Mouse (Mus musculus) thymus, postnatal 10 days (tissue): ENCODE data around the gene Rbm20.
A peak's percentile ranks its signal among the peaks of the same experiment; 100 is the strongest.

ENCODE experiments used
- DNase-seq, 2 experiments: peaks; one replicate each; pipeline ENCODE4 v3.0.0; 2021; ENCODE audit warnings: low spot score in 2 of 2

Rbm20 gene

DNA sequence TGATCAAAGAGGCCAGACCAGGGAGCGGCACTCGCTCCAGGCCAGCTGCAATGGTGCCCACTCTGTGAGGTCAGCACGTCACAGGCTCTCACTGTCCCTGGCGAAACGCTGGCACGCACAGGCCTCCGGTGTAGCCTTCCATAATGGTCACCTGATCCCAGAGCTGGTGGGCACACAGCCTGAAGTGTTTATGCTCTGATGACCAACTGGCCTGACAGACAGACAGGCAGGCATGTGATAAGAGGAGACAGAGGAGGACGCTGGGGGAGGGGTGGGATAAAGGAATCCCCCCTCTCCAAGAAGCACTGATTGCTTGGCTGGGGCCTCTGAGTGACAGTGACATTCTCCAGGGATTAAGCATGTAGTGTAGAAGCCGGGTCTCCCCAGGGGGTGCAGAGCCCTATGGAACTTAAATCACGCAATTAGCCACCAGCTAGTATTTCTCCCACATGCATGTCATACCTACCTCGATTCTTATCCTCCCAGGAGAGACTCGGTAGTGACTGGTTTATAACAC, 6.4 kb upstream of the Rbm20 start:
- no peak for DNase-seq

DNA sequence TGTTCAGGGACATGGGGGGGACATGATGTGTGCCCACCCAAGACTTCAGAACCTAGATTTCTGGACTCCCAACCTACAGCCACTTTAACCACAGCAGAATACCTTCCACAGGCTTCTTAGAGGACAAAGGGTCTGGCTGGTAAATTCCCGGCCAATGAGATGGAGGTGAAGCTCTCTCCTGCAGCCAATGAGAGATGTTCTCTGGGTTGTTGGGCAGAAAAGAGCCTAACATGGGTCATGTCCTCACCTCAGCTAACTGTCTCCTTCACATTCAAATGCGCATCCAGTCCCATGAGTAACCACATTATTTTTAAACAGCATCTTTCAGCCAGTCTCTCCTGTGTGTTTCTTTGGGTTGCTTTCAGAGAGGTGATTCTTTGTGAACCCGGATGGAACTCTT, 5.7 kb upstream of the Rbm20 start:
- DNase-seq, result no peak

DNA sequence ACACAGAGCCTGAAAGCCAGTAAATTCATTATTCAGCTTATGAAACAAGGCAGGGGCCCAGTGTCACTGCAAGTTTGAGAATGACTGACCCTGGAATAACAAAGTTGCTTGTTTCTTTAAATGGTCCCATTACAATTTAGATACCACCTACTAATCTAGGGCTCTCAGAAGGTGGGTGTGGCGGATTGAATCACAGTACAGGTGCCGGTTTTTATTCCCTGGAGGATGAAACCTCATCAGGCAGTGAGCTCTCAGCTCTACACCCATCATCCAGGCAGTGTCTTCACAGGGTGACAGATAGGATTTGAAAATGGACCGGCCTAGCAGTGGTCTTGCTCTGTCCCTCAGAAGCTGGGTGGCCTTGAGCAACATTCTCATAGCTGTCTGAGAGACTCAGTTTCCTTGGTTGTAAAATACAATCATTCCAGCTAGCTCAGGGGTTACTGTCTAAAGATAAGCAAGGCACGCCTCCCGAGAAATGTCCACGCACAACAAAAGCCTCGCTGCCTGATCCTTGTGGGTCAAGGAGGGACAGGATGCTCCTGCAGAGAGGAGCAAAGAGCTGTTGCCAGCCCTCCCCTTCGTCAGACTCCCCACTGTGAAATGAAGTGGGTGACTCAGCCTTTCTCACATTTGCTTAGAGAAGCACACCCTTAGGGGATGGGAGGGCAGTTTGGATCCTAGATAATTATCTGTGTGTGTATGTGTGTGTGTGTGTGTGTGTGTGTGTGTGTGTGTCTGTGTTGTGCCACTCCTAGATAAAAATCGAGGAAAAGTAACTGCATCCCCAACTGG, 2.8 kb upstream of the Rbm20 start:
- DNase-seq, result no peak

DNA sequence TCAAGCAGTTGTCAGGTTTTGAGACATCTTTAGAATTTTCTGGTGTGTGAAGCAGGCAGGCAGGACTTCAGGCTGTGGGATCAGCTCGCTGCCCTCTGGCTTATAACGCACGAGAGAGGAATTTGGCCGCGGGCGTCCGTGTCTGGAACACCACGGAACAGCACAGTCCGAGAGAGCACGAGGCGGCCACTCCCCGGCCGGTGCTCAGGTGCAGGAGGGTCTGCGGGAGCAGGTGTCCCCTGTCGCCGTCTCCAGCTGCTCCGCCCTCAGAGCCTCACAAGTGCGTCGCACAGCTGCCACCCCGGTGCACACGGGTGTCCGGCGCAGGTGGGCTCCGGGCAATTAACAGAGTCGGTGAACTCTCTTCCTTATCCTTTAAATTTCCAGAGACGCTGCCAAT, 878 bp upstream of the Rbm20 start:
- no peak for DNase-seq

DNA sequence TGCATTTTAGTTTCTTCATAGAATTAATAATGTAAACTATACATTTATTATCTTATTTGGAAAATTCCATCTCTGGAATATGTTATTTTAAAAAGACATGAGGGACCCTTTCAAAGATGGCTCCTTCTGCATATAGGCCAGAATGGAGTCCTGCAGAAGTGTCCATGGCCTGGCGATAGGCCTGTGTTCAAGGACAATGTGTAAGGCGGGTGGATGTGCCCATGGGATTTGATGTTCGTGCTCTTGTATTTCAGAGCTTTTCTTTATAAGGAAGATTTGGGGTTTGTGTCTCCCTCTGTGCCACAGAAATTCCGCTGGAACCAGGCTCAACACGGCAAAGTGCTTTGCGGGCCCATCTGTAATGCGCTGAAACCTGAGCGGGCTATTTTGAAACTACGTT, 2.1 kb downstream of the Rbm20 start:
- DNase-seq, result no peak

DNA sequence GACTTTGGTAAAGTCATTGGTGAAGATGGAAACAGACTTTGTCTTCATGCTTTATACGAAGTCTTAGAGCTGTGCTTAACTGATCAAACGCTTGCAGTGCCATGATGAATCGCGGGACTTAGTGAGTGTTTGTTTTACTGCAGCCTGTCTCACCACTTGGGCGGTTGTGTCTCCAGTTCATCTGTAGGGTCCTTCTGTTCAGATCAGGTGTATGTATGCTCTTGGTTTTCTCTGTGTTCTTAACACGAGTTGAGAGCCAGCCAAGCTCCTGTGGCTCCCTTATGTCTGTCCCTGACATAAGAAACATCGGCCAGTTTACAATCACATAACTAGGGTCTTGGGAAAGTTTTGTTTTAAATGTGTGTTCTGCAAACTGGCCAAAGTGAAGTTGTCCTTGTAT, 2.9 kb downstream of the Rbm20 start:
- DNase-seq, result no peak

DNA sequence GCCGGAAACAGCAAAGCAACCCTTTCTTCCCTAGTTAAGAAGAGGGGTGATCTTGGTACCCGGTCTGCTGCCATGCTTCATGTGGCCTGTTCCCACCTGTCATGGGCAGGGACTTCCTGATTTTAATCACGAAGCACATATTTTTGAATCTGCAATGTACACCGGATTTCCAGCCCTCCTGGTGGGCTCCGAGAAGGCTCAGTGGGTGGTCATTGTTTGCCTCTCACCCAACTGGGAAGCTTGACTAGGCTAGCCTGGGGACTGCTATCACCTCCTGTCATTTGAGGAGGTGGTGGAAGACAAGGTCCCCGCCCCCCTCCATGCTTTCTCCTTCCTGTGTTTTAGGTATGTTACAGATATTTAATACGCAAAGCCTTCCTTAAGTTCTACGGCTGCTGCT, 5.3 kb downstream of the Rbm20 start:
- no peak for DNase-seq

DNA sequence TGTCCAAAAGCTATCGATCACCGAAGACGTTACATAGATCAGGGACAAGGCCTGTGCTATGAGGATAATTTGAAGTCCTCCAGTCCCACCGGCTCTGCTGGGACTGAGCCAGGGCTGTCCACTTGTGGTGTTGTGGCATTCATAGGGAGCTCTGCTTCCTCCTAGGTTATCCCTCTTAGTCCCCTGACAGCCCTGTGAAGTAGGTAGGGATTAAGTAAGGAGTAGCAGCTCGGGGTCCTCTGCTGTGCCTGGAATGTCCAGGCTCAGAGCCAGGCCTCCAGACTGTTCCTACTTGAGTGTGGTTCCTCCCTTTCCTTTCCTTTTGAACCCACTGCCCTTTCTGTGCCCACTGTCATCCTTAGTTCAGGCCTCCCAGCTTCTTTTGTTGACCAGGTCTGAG, 10.5 kb downstream of the Rbm20 start:
- DNase-seq, result no peak

DNA sequence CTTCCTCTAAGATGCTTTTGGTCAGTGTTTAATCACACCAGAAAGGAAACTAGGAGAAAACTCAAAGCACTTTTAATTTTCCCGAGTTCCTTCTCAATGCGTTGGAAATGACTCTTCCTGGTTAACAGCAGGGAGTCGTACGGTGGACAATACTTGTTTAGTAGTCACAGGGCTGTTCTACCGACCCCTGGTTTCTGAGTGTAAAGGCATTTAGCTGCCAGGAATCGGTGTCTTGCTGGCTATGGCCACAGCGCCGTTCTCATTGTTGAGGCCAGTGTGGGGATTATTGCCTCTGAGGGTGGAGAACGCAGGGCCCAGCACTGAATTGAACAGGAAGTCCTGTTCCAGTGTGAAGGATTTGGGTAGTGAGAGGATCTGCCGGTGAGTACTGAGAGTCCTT, 13.7 kb downstream of the Rbm20 start:
- no peak for DNase-seq

DNA sequence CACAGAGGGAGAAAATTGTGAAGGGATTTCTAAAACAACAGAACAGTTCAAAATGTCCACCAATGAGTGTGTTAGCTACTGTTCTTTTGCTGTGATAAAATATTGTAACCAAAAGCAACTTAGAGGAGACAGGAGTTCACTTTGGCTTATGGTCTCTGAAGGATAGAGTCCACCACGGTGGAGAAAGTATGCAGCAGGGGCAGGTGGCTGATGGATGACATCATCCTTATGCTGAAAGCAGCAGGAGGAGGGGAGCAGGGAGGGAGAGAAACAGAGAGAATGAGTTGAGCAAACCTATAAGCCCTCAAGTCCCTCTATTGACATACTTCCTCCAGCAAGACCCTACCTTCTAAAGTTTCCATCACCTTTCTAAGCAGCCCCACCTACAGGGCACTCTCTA, 16.9 kb downstream of the Rbm20 start:
- no peak for DNase-seq

DNA sequence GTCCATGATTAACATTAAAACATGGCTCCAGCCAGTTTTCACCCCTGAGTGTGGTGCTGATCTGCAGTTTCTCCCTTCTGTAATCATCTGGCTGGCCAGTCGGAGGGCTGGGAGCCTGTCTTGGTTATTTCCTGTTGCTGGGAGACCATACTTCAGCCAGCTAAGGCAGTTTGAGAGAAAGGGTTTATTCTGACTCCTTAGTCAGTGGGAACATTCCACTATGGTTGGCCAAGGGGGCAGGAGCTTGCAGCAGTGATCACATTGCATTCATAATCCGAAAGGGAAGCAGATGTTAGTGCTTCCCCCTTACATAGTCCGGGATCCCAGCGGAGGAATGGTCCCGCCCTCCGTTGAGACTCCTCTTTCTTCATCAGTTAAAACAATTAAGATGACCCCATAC, 19.0 kb downstream of the Rbm20 start:
- no peak for DNase-seq

DNA sequence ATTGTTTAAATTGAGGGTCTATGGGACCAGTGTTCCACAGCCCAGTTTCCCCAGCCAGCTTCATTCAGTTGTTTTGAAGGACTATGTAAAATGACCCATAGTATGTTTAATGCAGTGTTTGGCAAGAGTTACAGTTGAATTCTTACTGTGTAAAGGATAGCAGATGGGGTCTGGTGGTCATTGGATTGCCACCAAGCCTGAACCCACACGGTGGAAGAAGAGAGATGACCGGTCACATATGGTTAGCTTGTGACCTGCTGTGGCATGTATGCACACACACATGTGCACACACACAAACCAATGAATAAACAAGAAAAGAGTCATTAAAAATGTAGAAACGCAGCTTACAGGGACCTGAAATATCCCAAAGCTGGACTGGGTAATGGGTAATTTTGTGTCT, 19.5 kb downstream of the Rbm20 start:
- no peak for DNase-seq

DNA sequence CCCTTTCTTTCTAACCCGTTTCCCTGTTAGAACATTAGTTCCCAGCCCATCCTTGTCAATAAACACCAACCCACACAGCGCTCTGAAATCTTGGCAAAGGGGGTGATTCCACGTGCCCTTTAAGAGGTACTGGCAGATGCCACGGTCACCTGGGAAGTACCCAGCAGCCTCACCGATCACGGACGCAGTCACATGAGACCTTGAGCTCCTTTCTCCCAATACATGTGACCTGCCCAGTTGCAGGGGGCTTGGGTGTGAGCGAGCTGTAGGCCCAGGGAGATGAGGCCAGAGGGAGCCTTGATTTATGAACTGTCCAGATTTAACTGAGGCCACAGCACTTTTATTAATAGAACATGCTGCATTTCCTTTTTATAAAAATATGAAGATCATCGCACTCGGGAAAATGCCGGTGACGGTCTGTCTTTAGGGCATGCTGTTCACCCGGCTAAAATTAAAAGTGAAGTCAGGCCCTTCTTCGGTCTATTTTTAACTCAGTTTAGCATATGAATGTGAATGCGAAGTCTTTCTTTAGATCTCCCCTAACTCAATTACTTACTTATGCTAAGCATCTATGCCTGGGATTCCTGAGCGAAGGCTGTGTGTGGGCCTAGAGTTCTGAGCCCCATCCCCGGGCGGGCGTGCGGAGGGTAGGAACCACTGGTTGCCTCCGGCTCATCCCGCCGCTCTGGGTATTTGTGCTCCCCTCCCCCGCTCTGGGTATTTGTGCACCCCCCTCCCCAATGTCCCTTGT, 20.4 kb downstream of the Rbm20 start:
- no peak for DNase-seq

DNA sequence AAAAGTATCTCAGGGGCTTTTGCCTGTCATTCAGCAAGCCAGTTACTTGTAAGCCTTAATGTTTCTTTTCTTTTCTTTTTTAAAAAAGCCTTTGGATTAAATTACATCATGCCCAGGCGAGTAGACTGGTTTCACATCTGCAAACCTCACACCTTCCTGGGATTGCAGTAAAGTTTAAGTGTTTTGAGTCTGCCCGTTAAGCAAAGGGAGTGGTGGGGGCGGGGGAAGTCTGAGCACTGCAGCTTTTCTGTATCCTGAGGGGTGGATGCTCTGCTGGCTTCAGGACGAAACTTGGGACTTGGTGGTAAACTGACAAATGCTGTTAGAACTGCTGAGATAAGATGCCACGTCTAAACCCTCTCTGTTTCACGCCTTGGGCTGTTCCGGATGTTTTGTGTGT, 22.6 kb downstream of the Rbm20 start:
- no peak for DNase-seq

DNA sequence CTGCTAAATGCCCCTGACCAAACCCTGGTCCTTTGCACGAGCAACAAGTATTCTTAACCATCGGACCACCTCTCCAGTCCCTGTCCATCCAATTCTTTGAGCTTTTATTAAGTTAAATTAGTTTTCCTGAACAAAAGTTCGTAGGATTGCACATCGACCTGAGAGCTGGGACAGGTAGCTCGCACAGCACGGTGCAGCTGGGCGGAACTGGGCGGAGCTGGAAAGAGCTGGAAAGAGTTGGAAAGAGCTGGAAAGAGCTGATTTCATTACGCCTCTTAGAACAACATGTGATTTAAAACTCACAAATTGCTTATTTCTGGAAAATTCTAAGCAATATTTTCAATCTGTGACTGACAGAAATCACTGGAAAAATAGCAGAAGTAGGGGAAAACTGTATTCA, 24.3 kb downstream of the Rbm20 start:
- DNase-seq, result no peak

DNA sequence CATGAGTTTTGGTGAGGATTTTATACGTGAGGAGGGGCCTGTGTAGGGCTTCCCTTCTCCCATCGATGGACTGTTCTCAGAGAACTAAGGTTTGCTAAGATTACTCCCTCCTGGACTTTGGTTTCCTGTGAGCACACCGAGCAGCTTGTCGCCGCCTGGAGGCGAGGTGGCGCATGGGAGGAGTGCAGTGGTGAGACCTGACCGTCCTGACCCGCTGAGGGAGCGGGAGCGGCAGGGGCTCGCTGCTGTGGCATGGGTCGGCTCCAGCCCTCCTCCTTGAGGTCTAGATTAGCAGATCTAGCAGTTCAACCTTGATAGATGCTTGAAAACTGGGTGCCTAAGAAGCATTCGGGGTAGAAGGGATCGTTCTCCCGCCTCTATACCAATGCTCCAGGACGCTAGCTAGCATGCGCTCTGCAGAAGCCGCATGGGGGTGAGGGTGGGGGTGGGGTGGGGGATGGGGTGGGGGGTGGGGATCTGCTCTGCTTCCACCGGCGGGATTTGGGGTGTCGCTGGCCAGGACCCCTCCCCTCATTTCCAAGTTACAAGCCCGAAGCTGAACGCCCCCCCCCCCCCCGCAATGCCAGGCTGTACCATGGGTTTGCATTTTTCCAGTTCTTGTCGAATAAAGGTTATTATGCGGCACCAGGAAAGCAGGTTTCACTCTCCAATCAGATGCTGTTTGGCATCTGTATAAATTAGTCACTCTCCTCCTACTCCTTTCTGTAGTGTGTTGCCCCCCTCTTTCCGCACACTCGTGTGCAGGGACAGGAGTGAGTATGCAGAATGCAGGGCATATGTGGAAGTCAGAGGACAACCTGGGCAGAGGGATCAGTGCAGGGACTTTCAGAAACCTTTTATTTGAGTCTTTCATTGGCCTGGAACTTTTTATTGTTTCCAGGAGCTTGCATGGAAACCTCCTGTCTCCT, 28.1 kb downstream of the Rbm20 start:
- DNase-seq, result peak; percentile 31 to 67

DNA sequence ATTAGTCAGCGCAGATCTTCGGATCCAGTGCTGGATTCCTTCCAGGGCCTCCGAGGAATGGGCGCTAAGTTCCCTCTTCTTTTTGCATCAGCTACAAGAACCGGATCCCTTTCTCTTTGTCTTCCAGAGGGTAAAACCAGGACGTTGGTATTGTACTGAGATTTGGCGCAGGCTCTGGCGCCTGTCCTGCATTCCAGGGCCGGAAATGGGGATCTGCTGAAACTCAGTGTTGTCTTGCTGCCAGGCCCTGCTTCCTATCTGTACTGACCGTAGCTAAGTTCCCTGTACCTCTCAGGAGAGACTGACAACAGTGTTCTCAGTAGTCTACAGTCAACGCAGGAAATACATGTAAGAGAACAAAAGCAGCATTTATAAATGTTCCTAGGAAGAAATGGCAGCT, 31.3 kb downstream of the Rbm20 start:
- no peak for DNase-seq

DNA sequence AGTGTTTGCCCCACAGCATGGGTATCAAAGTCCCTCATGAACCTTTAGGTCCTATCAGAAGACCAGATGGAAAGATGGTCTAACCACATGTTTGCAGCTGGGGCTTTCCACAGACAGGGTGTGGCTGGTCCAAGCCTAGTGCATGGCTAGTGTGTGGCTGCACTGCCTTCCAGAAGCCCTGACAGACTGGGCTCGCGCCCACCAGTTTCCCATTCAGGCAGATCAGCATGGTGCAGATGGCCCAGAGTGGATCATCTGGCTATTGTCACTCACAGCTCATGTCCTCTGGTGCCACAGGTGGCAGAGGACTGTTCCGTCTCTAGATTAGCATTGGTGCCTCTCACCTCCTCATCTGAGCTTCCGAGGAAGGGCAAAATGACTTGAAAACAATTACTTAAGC, 33.8 kb downstream of the Rbm20 start:
- DNase-seq, result no peak

DNA sequence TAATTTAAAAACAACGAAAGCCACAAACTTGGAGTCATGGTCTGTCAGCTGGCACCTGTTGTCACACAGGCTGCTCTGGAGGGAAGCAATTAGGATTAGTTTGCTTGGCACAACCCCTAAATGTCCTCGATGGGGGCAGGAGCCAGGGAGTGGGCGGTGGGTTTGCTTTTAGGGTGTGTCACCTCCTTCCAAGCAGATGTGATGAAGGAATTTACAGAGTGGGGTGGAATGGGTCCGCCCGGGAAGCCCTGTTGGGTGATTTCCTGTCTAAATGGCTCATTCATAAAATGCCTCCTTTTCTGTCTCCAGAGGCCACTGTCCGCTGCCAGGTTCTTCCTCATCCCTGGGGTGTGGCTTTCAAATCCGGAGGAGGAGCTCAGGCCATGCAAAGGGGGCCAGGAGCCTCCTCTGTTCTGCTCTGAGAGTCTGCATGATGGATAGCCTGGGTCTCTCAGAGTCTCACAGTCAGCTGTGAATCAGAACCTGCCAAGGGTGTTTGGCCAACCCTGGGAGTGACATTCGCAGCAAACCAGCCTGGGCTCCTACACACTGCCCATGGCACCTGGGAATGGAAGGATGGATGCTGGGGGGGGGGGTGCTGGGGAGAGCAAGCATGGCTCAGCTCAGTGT, 34.3 kb downstream of the Rbm20 start:
- no peak for DNase-seq

DNA sequence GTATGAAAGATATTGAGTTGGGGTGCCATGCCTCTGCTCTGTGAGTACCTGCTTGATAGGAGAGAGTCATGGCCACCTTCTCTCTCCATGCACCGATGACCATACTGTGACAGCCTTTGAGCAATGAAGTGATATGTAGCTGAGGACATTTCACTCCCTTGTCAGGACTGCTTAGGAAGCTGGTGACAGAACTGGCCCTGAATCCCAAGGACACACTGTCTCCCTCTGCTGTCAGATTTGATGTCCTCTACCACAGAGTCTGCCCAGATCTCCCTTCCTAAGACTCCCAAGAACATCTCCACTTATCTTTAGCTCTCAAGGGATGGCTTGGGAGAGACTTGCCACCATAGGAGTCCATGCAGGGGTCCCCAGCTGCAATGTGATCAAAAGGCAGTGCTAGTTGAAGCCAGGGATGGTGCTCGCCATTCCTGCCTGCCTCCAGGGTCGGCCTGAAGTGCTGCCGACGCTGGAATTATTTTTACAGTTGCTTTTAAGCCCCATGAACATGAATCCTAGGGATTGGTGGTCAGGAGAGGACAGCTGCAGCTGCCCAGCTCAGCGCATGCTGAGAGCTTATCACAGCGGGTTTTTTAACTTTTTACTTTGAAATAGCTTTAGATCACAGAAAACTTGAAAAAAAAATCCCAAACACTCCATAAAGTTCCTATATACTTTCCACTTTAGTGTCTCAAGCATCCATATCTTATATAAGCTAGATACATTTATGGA, 35.4 kb downstream of the Rbm20 start:
- DNase-seq, result no peak

DNA sequence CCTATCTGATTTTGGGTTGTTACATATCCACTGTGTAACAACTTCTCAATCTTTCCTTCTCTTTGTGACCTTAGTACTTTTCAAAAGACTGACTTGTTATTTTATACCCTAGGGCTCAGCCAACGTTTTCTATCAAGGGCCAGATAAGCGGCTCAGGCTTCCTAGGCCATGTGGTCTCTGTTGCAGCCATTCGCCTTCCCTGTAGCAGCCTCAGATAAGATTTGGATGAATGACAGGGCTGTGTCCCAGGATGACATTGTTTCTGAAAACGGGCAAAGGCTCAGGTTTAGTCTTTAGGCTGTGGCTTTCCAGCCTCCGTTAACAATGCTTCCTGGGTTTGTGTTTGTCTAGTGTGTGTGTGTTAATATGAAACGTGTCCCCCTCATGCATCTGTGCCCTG, 36.3 kb downstream of the Rbm20 start:
- no peak for DNase-seq
